Mouse (Mus musculus) retina, postnatal 1 day (tissue): ENCODE data around the gene Ubtf.
A peak's percentile ranks its signal among the peaks of the same experiment; 100 is the strongest.
"Not testable (repeated sequence)": the region's sequence is repeated elsewhere in the genome, so short reads cannot be mapped to it uniquely, and the experiment has no call there.

Experiments used
- DNase-seq: peaks from one replicate; pipeline ENCODE4 v3.0.0-alpha.2; 2012

The Ubtf gene

GRCm38 (mm10) chr11:102319410-102319792 lies at the start of gene Ubtf:
Gene Ubtf, minus strand, starts transcription at chr11:102319742.
- peak; percentile 93 for DNase-seq

- DNase-seq = no peak
Observed at GRCm38 (mm10) chr11:102369263-102369662, 49.7 kb upstream of the Ubtf start.

GRCm38 (mm10) chr11:102368347-102368746 lies 48.8 kb upstream of the Ubtf start:
- DNase-seq = no peak

GRCm38 (mm10) chr11:102367504-102368280 lies 48.1 kb upstream of the Ubtf start:
- no peak for DNase-seq

- DNase-seq = not testable (repeated sequence)
Observed at GRCm38 (mm10) chr11:102366103-102366502, 46.6 kb upstream of the Ubtf start, which contains the start of gene Slc4a1. Gene Slc4a1, minus strand, starts transcription at chr11:102366203.

GRCm38 (mm10) chr11:102365699-102366098 lies 46.2 kb upstream of the Ubtf start:
- DNase-seq = no peak

- DNase-seq = no peak
Observed at GRCm38 (mm10) chr11:102364570-102365371, 45.2 kb upstream of the Ubtf start.

GRCm38 (mm10) chr11:102363623-102364022 lies 44.1 kb upstream of the Ubtf start:
- no peak for DNase-seq

GRCm38 (mm10) chr11:102361776-102362495 lies 42.4 kb upstream of the Ubtf start:
- DNase-seq = no peak

- DNase-seq = no peak
Observed at GRCm38 (mm10) chr11:102358365-102358764, 38.8 kb upstream of the Ubtf start.

GRCm38 (mm10) chr11:102356636-102357350 lies 37.3 kb upstream of the Ubtf start:
- no peak for DNase-seq

- no peak for DNase-seq
Observed at GRCm38 (mm10) chr11:102356190-102356589, 36.6 kb upstream of the Ubtf start.

- DNase-seq = no peak
Observed at GRCm38 (mm10) chr11:102355501-102355900, 36.0 kb upstream of the Ubtf start.

GRCm38 (mm10) chr11:102353021-102353431 lies 33.5 kb upstream of the Ubtf start:
- no peak for DNase-seq

- no peak for DNase-seq
Observed at GRCm38 (mm10) chr11:102352378-102352777, 32.8 kb upstream of the Ubtf start.

GRCm38 (mm10) chr11:102350981-102351523 lies 31.5 kb upstream of the Ubtf start:
- DNase-seq = no peak

- DNase-seq = peak; percentile 57
Observed at GRCm38 (mm10) chr11:102350416-102350815, 30.9 kb upstream of the Ubtf start.

- no peak for DNase-seq
Observed at GRCm38 (mm10) chr11:102349189-102349954, 29.8 kb upstream of the Ubtf start.

- DNase-seq = no peak
Observed at GRCm38 (mm10) chr11:102348771-102349170, 29.2 kb upstream of the Ubtf start.

- no peak for DNase-seq
Observed at GRCm38 (mm10) chr11:102348101-102348585, 28.6 kb upstream of the Ubtf start.

- DNase-seq = no peak
Observed at GRCm38 (mm10) chr11:102347683-102348082, 28.1 kb upstream of the Ubtf start.
